Mouse (Mus musculus) lung, postnatal 10 days (tissue): Measurements from ENCODE around the gene Ypel4.

Experiments
- DNase-seq: peaks from one replicate; pipeline ENCODE4 v3.0.0; 2021

Ypel4 gene

GRCm38 (mm10) chr2:84733579-84734300 is at the start of gene Ypel4:
Gene Ypel4, plus strand, starts transcription at chr2:84734058.
- peak; percentile 73 for DNase-seq

GRCm38 (mm10) chr2:84688080-84688844 is 45.6 kb upstream of the Ypel4 start:
- DNase-seq: no peak

- DNase-seq: no peak
Measured at GRCm38 (mm10) chr2:84690050-84690449, 43.8 kb upstream of the Ypel4 start.

GRCm38 (mm10) chr2:84695007-84695695 is 38.7 kb upstream of the Ypel4 start:
- no peak for DNase-seq

GRCm38 (mm10) chr2:84703497-84703896 is 30.4 kb upstream of the Ypel4 start:
- DNase-seq: no peak

- DNase-seq: no peak
Measured at GRCm38 (mm10) chr2:84704329-84704728, 29.5 kb upstream of the Ypel4 start.

GRCm38 (mm10) chr2:84705295-84705694 is 28.6 kb upstream of the Ypel4 start:
- DNase-seq: no peak

GRCm38 (mm10) chr2:84707523-84707922 is 26.3 kb upstream of the Ypel4 start:
- DNase-seq: no peak

GRCm38 (mm10) chr2:84711898-84712297 is 22.0 kb upstream of the Ypel4 start:
- DNase-seq: no peak

- no peak for DNase-seq
Measured at GRCm38 (mm10) chr2:84714422-84714810, 19.4 kb upstream of the Ypel4 start.

- DNase-seq: peak; percentile 99
Measured at GRCm38 (mm10) chr2:84714811-84715561, 18.9 kb upstream of the Ypel4 start, which contains the start of gene Zdhhc5. Gene Zdhhc5, minus strand, starts transcription at chr2:84715180.

GRCm38 (mm10) chr2:84715562-84716361 is 18.1 kb upstream of the Ypel4 start:
- peak; percentile 92 for DNase-seq

- DNase-seq: no peak
Measured at GRCm38 (mm10) chr2:84716423-84717355, 17.2 kb upstream of the Ypel4 start.

GRCm38 (mm10) chr2:84717357-84717756 is 16.5 kb upstream of the Ypel4 start:
- DNase-seq: no peak

GRCm38 (mm10) chr2:84720718-84721117 is 13.1 kb upstream of the Ypel4 start:
- no peak for DNase-seq

- no peak for DNase-seq
Measured at GRCm38 (mm10) chr2:84721182-84721581, 12.7 kb upstream of the Ypel4 start.

- no peak for DNase-seq
Measured at GRCm38 (mm10) chr2:84723856-84724255, 10.0 kb upstream of the Ypel4 start.

GRCm38 (mm10) chr2:84725770-84726169 is 8.1 kb upstream of the Ypel4 start:
- DNase-seq: no peak

- DNase-seq: no peak
Measured at GRCm38 (mm10) chr2:84726716-84727115, 7.1 kb upstream of the Ypel4 start.

- peak; percentile 98 for DNase-seq
Measured at GRCm38 (mm10) chr2:84727172-84727858, 6.5 kb upstream of the Ypel4 start, which contains the start of gene Clp1. Gene Clp1, minus strand, starts transcription at chr2:84727350.
